Mouse (Mus musculus) E14TG2a.4 (cell line): ENCODE measurements around the gene Sucla2.
"Not testable (repeated sequence)": the region's sequence is repeated elsewhere in the genome, so short reads cannot be mapped to it uniquely, and the experiment has no call there.

Source experiments
- H3K27me3 ChIP-seq: 2 replicates; pipeline ENCODE4 v1.6.1; 2014; ENCODE audit warnings: low read length, control low read depth; ENCODE audit not compliant: insufficient read depth
- H3K36me3 ChIP-seq: 2 replicates; pipeline ENCODE4 v1.6.1; 2014; ENCODE audit warnings: low read length, control low read depth; ENCODE audit not compliant: insufficient read depth
- H3K4me1 ChIP-seq: replicated peaks from 2 replicates; pipeline ENCODE4 v1.6.1; 2014; ENCODE audit warnings: low read depth, low read length, control low read depth
- H3K4me3 ChIP-seq: replicated peaks from 2 replicates; pipeline ENCODE4 v1.5.1; 2014; ENCODE audit warnings: mild to moderate bottlenecking, low read length
- H3K9me3 ChIP-seq: 2 replicates; pipeline ENCODE4 v1.6.1; 2014; ENCODE audit warnings: low read length, control low read depth
- CTCF ChIP-seq: conservative IDR thresholded peaks from 2 replicates; pipeline ENCODE4 v1.5.1; 2014; ENCODE audit warnings: low read length
- NANOG ChIP-seq: IDR thresholded peaks from 2 replicates; pipeline ENCODE4 v1.6.1; 2014; ENCODE audit warnings: borderline replicate concordance, low read length, mixed read lengths
- POU5F1 ChIP-seq: IDR thresholded peaks from 2 replicates; pipeline ENCODE4 v1.6.1; 2014; ENCODE audit warnings: low read length, borderline replicate concordance

The Sucla2 gene

DNA sequence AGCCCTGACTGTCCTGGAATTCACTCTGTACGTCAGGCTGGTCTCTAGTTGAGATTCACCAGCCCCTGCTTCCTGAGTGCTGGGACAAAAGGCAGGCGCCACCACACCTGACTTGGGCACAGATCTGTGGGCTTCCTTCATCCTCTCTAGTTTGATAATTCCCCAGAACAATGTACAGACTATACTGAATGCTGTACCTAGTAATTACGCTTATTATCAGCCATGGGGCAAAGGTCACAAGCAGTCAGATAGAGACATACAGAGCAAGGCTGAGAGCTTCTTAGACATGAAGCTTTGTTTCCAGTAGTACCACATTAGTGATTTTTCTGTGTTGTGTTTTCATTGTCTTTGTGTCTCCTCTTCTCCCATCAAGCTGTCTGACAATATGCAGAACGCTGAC is 46.0 kb downstream of the Sucla2 start:
- H3K36me3 ChIP-seq: peaks cover 32% of the 10 kb centered on the region
- no peak overlapping the region for H3K4me3 ChIP-seq
- H3K4me1 ChIP-seq: no peaks in the 10 kb centered on the region
- no peak for TF ChIP-seq CTCF
- no peak for TF ChIP-seq NANOG
- no peak for TF ChIP-seq POU5F1
- H3K27me3 ChIP-seq: no peaks in the 10 kb centered on the region
- peaks cover 19% of the 10 kb centered on the region for H3K9me3 ChIP-seq

DNA sequence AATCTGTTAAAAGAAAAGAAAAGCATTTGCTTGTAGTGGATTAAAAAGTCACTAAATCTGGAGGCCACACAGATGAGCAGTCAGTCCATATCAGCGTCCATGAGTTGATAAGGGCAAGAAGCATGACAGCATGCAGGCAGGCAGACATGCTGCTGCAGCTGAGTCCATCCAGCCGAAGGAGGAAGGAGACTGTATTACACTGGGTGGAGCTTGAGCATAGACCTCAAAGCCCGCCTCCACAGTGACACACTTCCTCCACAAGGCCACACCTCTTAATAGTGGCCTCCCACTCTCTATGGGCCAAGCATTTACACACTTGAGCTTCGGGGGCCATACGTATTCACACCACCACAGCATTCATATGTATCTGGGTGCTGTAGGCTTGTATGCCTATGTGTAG is 48.9 kb downstream of the Sucla2 start:
- Histone ChIP-seq H3K27me3 (no peaks in the 10 kb centered on the region), H3K4me3 (no peak overlapping the region), H3K36me3 (peaks cover 44% of the 10 kb centered on the region), H3K9me3 (peaks cover 28% of the 10 kb centered on the region), H3K4me1 (no peaks in the 10 kb centered on the region; the same call in none of the 2 replicates)
- no peak for TF ChIP-seq POU5F1
- no peak for TF ChIP-seq CTCF
- TF ChIP-seq NANOG: no peak

DNA sequence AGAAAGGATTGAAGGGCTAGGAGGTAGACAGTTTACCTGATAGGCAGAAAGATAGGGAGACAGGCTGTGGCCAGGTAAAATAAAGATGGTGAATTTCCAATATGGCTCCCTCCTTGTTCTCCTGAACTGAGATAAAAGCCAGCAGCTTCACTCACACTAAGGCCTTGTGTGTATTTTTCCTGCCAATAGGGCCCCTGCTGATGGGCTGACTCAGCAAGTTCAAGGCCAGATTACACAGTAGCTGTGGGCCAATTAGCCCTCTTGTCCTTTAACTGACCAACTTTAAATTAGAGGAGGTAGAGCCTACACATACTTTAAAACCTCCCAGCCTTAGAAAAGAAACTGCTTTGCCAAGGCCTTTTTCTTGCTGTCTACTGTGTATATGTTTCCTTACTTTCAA is 51.2 kb downstream of the Sucla2 start:
- Histone ChIP-seq H3K4me1 (no peaks in the 10 kb centered on the region; the same call in none of the 2 replicates), H3K36me3 (peaks cover 36% of the 10 kb centered on the region), H3K9me3 (peaks cover 28% of the 10 kb centered on the region), H3K4me3 (no peak overlapping the region), H3K27me3 (no peaks in the 10 kb centered on the region)
- TF ChIP-seq CTCF (no peak), POU5F1 (no peak), NANOG (no peak)

DNA sequence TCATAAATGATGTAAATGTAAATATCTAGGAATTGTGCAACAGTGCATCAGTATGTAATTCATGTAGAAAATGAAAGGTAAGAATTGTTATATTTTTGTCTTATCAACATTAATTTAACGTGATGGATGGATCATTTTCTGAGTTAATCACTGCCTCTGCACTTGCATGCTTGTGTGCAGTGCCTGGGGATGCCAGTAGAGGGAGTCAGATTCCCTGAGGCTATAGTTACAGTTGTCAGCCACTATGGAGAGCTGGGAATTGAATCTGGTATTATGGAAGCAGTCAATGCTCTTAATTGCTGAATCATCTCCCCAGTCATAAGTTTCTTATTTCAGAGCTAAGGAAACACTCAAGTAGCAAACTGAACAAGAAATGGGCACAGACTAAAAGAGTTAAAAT is 63.0 kb downstream of the Sucla2 start:
- TF ChIP-seq CTCF (peak; percentile 99), NANOG (no peak), POU5F1 (no peak)
- peaks cover 23% of the 10 kb centered on the region for H3K36me3 ChIP-seq
- H3K4me3 ChIP-seq: no peak overlapping the region

DNA sequence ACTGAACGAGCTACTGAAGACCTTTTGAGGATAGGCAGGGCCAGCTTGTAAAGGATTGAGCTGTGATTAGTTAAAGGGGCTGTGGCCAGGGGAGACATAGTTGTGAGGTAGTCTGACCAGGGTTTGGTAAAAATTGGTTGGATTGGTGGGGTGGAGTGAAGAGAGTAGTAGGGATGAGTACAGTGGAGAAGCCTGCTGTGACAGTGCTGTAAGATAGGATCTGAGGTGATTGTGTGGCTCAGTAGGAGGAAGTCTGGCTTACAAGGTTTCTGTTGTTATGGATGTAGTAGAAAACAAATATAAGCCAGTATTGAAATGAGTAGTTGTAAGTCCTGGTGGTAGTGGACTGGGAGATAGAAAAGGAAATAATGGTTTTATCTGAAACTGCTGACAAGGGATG is 67.0 kb downstream of the Sucla2 start:
- Histone ChIP-seq H3K9me3 (no peaks in the 10 kb centered on the region), H3K4me3 (no peak overlapping the region), H3K36me3 (peaks cover 38% of the 10 kb centered on the region), H3K4me1 (no peaks in the 10 kb centered on the region), H3K27me3 (no peaks in the 10 kb centered on the region)
- peak; percentile 59; the same call in 1 of the 2 replicates for TF ChIP-seq NANOG
- no peak for TF ChIP-seq POU5F1
- no peak for TF ChIP-seq CTCF

More for the DNA sequence above, 63.0 kb downstream of the Sucla2 start:
- H3K9me3 ChIP-seq: no peaks in the 10 kb centered on the region
- no peaks in the 10 kb centered on the region for H3K4me1 ChIP-seq
- no peaks in the 10 kb centered on the region for H3K27me3 ChIP-seq

DNA sequence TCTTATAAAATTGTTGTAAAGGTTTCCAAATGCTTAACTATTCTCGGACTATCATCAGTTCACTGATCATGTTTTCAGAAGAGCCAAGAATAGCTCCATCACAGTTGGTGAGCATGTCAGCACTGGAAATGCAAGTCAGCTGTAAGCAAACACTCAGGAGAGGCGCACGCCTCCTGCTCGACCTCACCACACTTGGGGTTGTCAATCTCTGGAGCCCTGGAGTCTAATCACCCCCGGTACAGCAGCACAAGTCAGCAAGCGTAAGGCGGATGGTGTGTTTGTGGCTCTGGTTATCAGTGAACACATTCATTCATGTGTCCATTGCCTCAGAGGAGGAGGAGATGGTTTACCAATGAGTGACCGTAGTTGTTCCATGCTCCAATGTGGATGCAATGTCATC is 74.6 kb downstream of the Sucla2 start:
- peaks cover 26% of the 10 kb centered on the region for H3K9me3 ChIP-seq
- H3K4me3 ChIP-seq: no peak overlapping the region
- H3K27me3 ChIP-seq: no peaks in the 10 kb centered on the region
- peaks cover 37% of the 10 kb centered on the region for H3K36me3 ChIP-seq
- H3K4me1 ChIP-seq: no peaks in the 10 kb centered on the region
- no peak for TF ChIP-seq CTCF
- TF ChIP-seq POU5F1: no peak
- TF ChIP-seq NANOG: no peak

DNA sequence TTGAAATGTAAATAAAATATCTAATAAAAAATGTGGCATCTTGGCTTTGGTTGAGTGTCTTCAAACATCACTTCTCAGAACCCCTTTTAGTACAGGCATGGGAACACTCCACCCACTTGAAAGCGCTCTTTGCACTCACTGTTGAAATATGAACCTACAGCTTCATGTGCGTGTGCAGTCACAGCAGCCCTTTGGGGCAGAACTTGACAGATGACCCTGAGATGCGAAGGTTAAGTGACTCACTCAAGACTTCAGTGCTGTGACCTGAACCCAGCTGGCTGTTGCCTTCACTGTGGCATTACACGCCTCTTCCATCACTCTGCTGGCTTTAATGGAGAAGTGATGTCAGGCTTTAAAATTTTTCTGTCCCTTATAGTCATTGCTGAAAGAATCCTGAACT is 82.6 kb downstream of the Sucla2 start:
- Histone ChIP-seq H3K4me1 (peaks cover 5% of the 10 kb centered on the region; the same call in 1 of the 2 replicates), H3K27me3 (no peaks in the 10 kb centered on the region), H3K4me3 (no peak overlapping the region), H3K9me3 (peaks cover 12% of the 10 kb centered on the region), H3K36me3 (peaks cover 8% of the 10 kb centered on the region)
- TF ChIP-seq POU5F1 (no peak), NANOG (no peak), CTCF (no peak)

DNA sequence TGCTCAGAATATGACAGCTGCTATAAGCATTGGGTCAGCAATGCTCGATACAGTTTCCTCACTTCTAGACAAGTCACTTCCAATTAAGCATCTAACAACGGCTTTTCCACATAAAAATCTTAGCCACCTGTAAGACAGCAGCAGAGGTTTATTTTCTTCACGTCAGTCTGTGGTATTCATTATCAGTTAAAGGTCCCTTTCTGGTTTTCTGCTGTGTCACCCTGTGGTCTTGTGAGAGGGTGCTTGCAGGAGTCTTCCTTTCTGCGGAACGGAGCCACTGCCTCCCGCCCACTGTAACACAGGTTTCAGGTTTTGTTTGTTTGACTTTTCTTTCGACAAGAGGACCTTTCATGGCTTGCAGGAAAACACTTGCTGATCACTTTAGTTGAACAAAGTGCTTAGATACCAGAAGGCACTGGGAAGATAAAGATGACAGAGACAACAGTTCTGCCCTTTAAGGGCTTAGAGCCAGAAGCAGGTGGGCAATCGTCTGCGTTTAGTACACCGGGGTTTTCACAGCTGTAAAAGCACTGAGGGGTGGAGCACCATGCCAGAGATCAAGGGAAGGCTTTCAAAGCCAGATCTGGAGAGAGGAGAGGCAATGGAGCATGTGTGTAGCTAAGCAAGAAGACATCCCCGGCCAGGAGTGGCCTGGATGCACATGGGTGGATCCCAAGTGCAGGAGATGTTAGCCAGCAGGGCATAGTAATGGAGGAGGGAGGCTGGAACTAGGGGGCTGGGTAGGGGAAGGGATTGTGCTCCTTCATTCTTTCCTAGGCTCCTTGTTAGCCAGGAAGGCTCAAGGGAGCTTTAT is 83.8 kb downstream of the Sucla2 start:
- Histone ChIP-seq H3K4me3 (no peak overlapping the region), H3K9me3 (peaks cover 1% of the 10 kb centered on the region), H3K4me1 (peaks cover 5% of the 10 kb centered on the region; the same call in 1 of the 2 replicates), H3K36me3 (peaks cover under 1% of the 10 kb centered on the region), H3K27me3 (no peaks in the 10 kb centered on the region)
- TF ChIP-seq NANOG: no peak
- no peak for TF ChIP-seq CTCF
- TF ChIP-seq POU5F1: no peak

DNA sequence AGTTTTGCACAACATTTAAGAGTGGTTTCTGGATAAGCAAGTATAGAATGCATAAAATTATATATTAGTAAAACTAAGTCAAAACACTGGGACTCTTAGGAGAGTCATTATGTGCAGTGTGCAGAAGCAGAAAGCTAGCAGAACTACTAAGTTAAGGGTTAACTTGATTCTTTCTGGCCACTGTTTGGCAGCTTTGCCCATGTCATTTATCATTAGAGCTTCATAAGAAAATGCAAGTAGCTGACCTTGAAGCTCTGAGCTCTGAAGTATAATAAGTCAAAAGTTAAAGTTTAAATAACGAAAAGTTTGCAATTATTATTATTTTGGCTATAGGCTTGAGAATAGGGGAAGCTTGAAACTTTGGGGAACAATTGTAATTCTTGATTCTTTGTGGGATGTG is 89.8 kb downstream of the Sucla2 start:
- H3K27me3 ChIP-seq, H3K4me3 ChIP-seq, H3K36me3 ChIP-seq, H3K9me3 ChIP-seq, H3K4me1 ChIP-seq: not testable (repeated sequence)
